Mouse (Mus musculus) myocyte (in vitro differentiated cells): ENCODE measurements at regions not wholly inside any gene's neighbourhood (a gene's known extent, or its start where the extent isn't known, plus 50 kb on each side); places are given as distances from the start of the nearest gene placed in this dataset.

Experiments
- CEBPB ChIP-seq: IDR thresholded peaks from 2 replicates; pipeline ENCODE4 v1.6.1; 2011; ENCODE audit warnings: mild to moderate bottlenecking, moderate library complexity; ENCODE audit not compliant: poor library complexity, insufficient read depth, severe bottlenecking
- E2F4 ChIP-seq: IDR thresholded peaks from one replicate; pipeline ENCODE4 v1.6.1; 2011; ENCODE audit warnings: mild to moderate bottlenecking, control low read depth, moderate library complexity; ENCODE audit not compliant: insufficient read depth
- MAX ChIP-seq: IDR thresholded peaks from one replicate; pipeline ENCODE4 v1.6.1; 2011; ENCODE audit warnings: low read depth, mild to moderate bottlenecking, control low read depth
- MYOD1 ChIP-seq, 3 experiments: IDR thresholded peaks; one replicate each; pipeline ENCODE4 v1.6.1; 2011; ENCODE audit warnings: control low read depth in 2 of 3, low read depth in 2 of 3, mild to moderate bottlenecking in 2 of 3, moderate library complexity in 1 of 3; ENCODE audit not compliant: insufficient read length in 2 of 3, control insufficient read depth in 1 of 3
- POLR2A ChIP-seq: IDR thresholded peaks from one replicate; pipeline ENCODE4 v1.6.1; 2011; ENCODE audit warnings: low read depth, mild to moderate bottlenecking, control low read depth, moderate library complexity; ENCODE audit not compliant: insufficient read length
- POLR2AphosphoS2 ChIP-seq: IDR thresholded peaks from one replicate; pipeline ENCODE4 v1.6.1; 2011; ENCODE audit warnings: low read depth, control low read depth; ENCODE audit not compliant: insufficient read length
- REST ChIP-seq: IDR thresholded peaks from one replicate; pipeline ENCODE4 v1.6.1; 2011; ENCODE audit warnings: mild to moderate bottlenecking, control low read depth, moderate library complexity; ENCODE audit not compliant: insufficient read depth, insufficient read length
- SRF ChIP-seq: IDR thresholded peaks from one replicate; pipeline ENCODE4 v1.6.1; 2011; ENCODE audit warnings: low read depth; ENCODE audit not compliant: control insufficient read depth, insufficient read length
- TCF12 ChIP-seq: IDR thresholded peaks from one replicate; pipeline ENCODE4 v1.6.1; 2011; ENCODE audit warnings: mild to moderate bottlenecking, control low read depth; ENCODE audit not compliant: poor library complexity, insufficient read depth, severe bottlenecking
- USF1 ChIP-seq: IDR thresholded peaks from one replicate; pipeline ENCODE4 v1.6.1; 2011; ENCODE audit warnings: low read depth, mild to moderate bottlenecking, control low read depth, moderate library complexity

- TF ChIP-seq POLR2A (no peak), E2F4 (no peak), MAX (no peak), TCF12 (no peak), POLR2AphosphoS2 (no peak), CEBPB (no peak), SRF (no peak), MYOD1 (IDR thresholded peaks at IDR 0.05; ENCODE audit: control insufficient read depth in 1 of 3, insufficient read length in 2 of 3, low read depth in 2 of 3) (no peak), USF1 (no peak), REST (no peak)
Measured at GRCm38 (mm10) chr17:9927724-9928123, 258.2 kb upstream of the Pabpc6 start.
